Mouse (Mus musculus): ENCODE measurements around the gene Cdt1.

- TF ChIP-seq CTCF (IDR thresholded peaks at IDR 0.05; ENCODE audit: control insufficient read depth, insufficient read depth, low read length) (peak; percentile 100), POLR2A (IDR thresholded peaks at IDR 0.05; ENCODE audit: borderline replicate concordance, control insufficient read depth, low read depth, low read length) (peak; percentile 86; the same call in 1 of the 2 replicates)
Measured at GRCm38 (mm10) chr8:122551265-122552051, 16.4 kb upstream of the Cdt1 start, which contains the start of gene Piezo1.
